Comparison of ENCODE assay signal across 8 mouse cellular contexts in the genomic region with DNA sequence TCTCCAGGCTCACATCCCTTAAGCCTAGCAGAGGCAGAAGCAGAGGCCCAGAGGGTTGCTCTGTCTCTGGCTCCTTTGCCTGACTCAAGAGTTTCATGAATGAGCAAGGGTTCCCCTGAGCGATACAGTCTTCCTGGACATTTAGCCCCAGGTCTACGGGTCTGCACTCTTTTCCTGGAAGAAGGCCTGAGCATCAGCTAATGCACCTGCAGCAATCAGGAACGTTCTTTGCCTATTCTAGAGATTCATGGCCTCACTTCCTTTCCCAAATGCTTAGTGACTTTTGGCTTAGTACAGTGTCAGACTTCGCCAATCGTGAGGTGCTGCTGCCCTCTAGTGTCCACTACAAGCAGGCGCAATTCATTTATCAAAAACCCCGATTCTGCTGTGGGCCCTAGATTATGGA.
DNase-seq lines count a peak whose midpoint lies in the region; ATAC-seq and TF ChIP-seq lines count a peak whose summit lies in the region.

No protein-coding gene starts in this region.

- peak; percentile 74 for ATAC-seq in forebrain, embryonic 12.5 days (ENCODE audit: low FRiP score)
- ATAC-seq in intestine, embryonic 14.5 days (replicated peaks; ENCODE audit: low FRiP score, low TSS enrichment, low read depth) = 0 out of 2 replicates have a peak, but pooled peaks have one; percentile 57
- ATAC-seq in limb, embryonic 14.5 days (ENCODE audit: low FRiP score, low read depth) = peak; percentile 62

- no peak overlapping the region for H3K4me2 ChIP-seq in forebrain, embryonic 12.5 days
- H3K4me2 ChIP-seq in intestine, embryonic 14.5 days (ENCODE audit: low read length) = no peak overlapping the region
- H3K4me2 ChIP-seq in limb, embryonic 14.5 days (replicated peaks; ENCODE audit: low read depth, low read length, severe bottlenecking) = no peak overlapping the region

- H3K4me3 ChIP-seq in forebrain, embryonic 12.5 days (replicated peaks) = no peak overlapping the region
- no peak overlapping the region for H3K4me3 ChIP-seq in intestine, embryonic 14.5 days (ENCODE audit: low read depth, low read length)
- no peak overlapping the region for H3K4me3 ChIP-seq in limb, embryonic 14.5 days (replicated peaks; ENCODE audit: low read length)

- no peaks in the 10 kb centered on the region for H3K27me3 ChIP-seq in forebrain, embryonic 12.5 days
- H3K27me3 ChIP-seq in intestine, embryonic 14.5 days (replicated peaks; ENCODE audit: control insufficient read depth, insufficient read depth, low read length) = no peaks in the 10 kb centered on the region
- no peaks in the 10 kb centered on the region for H3K27me3 ChIP-seq in limb, embryonic 14.5 days (ENCODE audit: control insufficient read depth, insufficient read depth, low read length)

- H3K36me3 ChIP-seq in forebrain, embryonic 12.5 days (replicated peaks) = peaks cover 9% of the 10 kb centered on the region; the same call in 1 of the 2 replicates
- no peaks in the 10 kb centered on the region; the same call in 1 of the 2 replicates for H3K36me3 ChIP-seq in intestine, embryonic 14.5 days (ENCODE audit: control insufficient read depth, insufficient read depth, low read length)
- H3K36me3 ChIP-seq in limb, embryonic 14.5 days (ENCODE audit: control insufficient read depth, insufficient read depth, low read length) = peaks cover 11% of the 10 kb centered on the region; the same call in 1 of the 2 replicates

- no peak overlapping the region for H3K27ac ChIP-seq in forebrain, embryonic 12.5 days
- H3K27ac ChIP-seq in intestine, embryonic 14.5 days (ENCODE audit: low read depth) = no peak overlapping the region
- H3K27ac ChIP-seq in limb, embryonic 14.5 days (replicated peaks; ENCODE audit: low read depth, low read length) = no peak overlapping the region

- no peaks in the 10 kb centered on the region for H3K9me3 ChIP-seq in forebrain, embryonic 12.5 days
- no peaks in the 10 kb centered on the region for H3K9me3 ChIP-seq in intestine, embryonic 14.5 days (ENCODE audit: control insufficient read depth, low read length)
- H3K9me3 ChIP-seq in limb, embryonic 14.5 days (ENCODE audit: control insufficient read depth, low read length) = no peaks in the 10 kb centered on the region

- H3K4me1 ChIP-seq in forebrain, embryonic 12.5 days = no peaks in the 10 kb centered on the region
- no peaks in the 10 kb centered on the region for H3K4me1 ChIP-seq in intestine, embryonic 14.5 days (replicated peaks; ENCODE audit: control insufficient read depth, insufficient read depth, low read length)
- H3K4me1 ChIP-seq in limb, embryonic 14.5 days (ENCODE audit: control insufficient read depth, insufficient read depth, low read length) = no peaks in the 10 kb centered on the region

- TF ChIP-seq POLR2A in limb, embryonic 14.5 days (IDR thresholded peaks at IDR 0.05; ENCODE audit: borderline replicate concordance, extremely low read depth, insufficient read depth, insufficient read length) = peak; percentile 35; the same call in 1 of the 2 replicates

- peak; percentile 45 for DNase-seq in urinary bladder, postnatal 25 days (ENCODE audit: low spot score)
- no peak for DNase-seq in urinary bladder, postnatal 4 days (ENCODE audit: low spot score in 2 of 2)
- peak; percentile 49 for DNase-seq in c-Kit-positive CD71-positive TER-119-negative erythroid progenitor cells, embryonic 14.5 days (ENCODE audit: low read depth)
- DNase-seq in intestine, embryonic 14.5 days (ENCODE audit: low spot score) = peak; percentile 72
- DNase-seq in limb, embryonic 14.5 days (ENCODE audit: low spot score) = peak; percentile 71
- DNase-seq in naive thymus-derived CD4-positive, alpha-beta T cell, adult 2 months (ENCODE audit: low read depth) = peak; percentile 83
- DNase-seq in thymus, postnatal 14 days = peak; percentile 66

- H3K9ac ChIP-seq in forebrain, embryonic 12.5 days = no peak overlapping the region
- no peak overlapping the region for H3K9ac ChIP-seq in intestine, embryonic 14.5 days (ENCODE audit: low read length)
- H3K9ac ChIP-seq in limb, embryonic 14.5 days (ENCODE audit: low read depth, low read length, severe bottlenecking) = no peak overlapping the region

- 17% methylated on average over 7 of the region's 7 CpGs for WGBS in forebrain, embryonic 12.5 days
- 20% methylated on average over 7 of the region's 7 CpGs for WGBS in intestine, embryonic 14.5 days
- 18% methylated on average over 7 of the region's 7 CpGs for WGBS in limb, embryonic 14.5 days

Comparison
In these comparisons a context has a peak if more than half of its experiments do, and no peak if none do; other contexts are left out.
1. DNase-seq: peak in urinary bladder, postnatal 25 days (single experiment), c-Kit-positive CD71-positive TER-119-negative erythroid progenitor cells, embryonic 14.5 days (single experiment), intestine, embryonic 14.5 days (single experiment), limb, embryonic 14.5 days (single experiment), naive thymus-derived CD4-positive, alpha-beta T cell, adult 2 months (single experiment) and thymus, postnatal 14 days (single experiment); none in urinary bladder, postnatal 4 days (0 of 2).
2. Peak in every context shown above with its lines, with median percentiles within 50 percentile points of each other: ATAC-seq.